Mouse (Mus musculus) urinary bladder, postnatal 25 days (tissue): Measurements from ENCODE around the gene Rab6b.
A peak's percentile ranks its signal among the peaks of the same experiment; 100 is the strongest.
"Not testable (repeated sequence)": the region's sequence is repeated elsewhere in the genome, so short reads cannot be mapped to it uniquely, and the experiment has no call there.

ENCODE experiments used
- DNase-seq: peaks from one replicate; pipeline ENCODE4 v3.0.0; 2022; ENCODE audit warnings: low spot score

Gene Rab6b

GRCm38 (mm10) chr9:103108341-103108798 is 3.2 kb upstream of the Rab6b start:
- not testable (repeated sequence) for DNase-seq

GRCm38 (mm10) chr9:103108943-103109670 is 2.5 kb upstream of the Rab6b start:
- no peak for DNase-seq

- DNase-seq = no peak
Observed at GRCm38 (mm10) chr9:103109911-103110310, 1.7 kb upstream of the Rab6b start.

- no peak for DNase-seq
Observed at GRCm38 (mm10) chr9:103110727-103111501, 673 bp upstream of the Rab6b start.

- DNase-seq = peak; percentile 33
Observed at GRCm38 (mm10) chr9:103112471-103113271, 1.1 kb downstream of the Rab6b start.

- DNase-seq = no peak
Observed at GRCm38 (mm10) chr9:103113351-103113750, 1.8 kb downstream of the Rab6b start.

GRCm38 (mm10) chr9:103114326-103114725 is 2.7 kb downstream of the Rab6b start:
- no peak for DNase-seq

- DNase-seq = no peak
Observed at GRCm38 (mm10) chr9:103114901-103115300, 3.3 kb downstream of the Rab6b start.

GRCm38 (mm10) chr9:103116941-103117340 is 5.4 kb downstream of the Rab6b start:
- no peak for DNase-seq

GRCm38 (mm10) chr9:103117495-103117894 is 5.9 kb downstream of the Rab6b start:
- no peak for DNase-seq

- no peak for DNase-seq
Observed at GRCm38 (mm10) chr9:103117951-103118350, 6.4 kb downstream of the Rab6b start.

- DNase-seq = no peak
Observed at GRCm38 (mm10) chr9:103118651-103119275, 7.2 kb downstream of the Rab6b start.

GRCm38 (mm10) chr9:103119781-103120180 is 8.2 kb downstream of the Rab6b start:
- no peak for DNase-seq

GRCm38 (mm10) chr9:103120231-103120630 is 8.6 kb downstream of the Rab6b start:
- DNase-seq = no peak

- DNase-seq = no peak
Observed at GRCm38 (mm10) chr9:103121546-103121945, 10.0 kb downstream of the Rab6b start.

GRCm38 (mm10) chr9:103124746-103125145 is 13.2 kb downstream of the Rab6b start:
- DNase-seq = no peak

- no peak for DNase-seq
Observed at GRCm38 (mm10) chr9:103133493-103134124, 22.0 kb downstream of the Rab6b start.

GRCm38 (mm10) chr9:103134450-103135030 is 23.0 kb downstream of the Rab6b start:
- DNase-seq = no peak

- DNase-seq = no peak
Observed at GRCm38 (mm10) chr9:103139481-103139880, 27.9 kb downstream of the Rab6b start.

GRCm38 (mm10) chr9:103140384-103140783 is 28.8 kb downstream of the Rab6b start:
- DNase-seq = no peak

GRCm38 (mm10) chr9:103141266-103141665 is 29.7 kb downstream of the Rab6b start:
- no peak for DNase-seq
